Mouse (Mus musculus) thymus, postnatal 36 days (tissue): ENCODE measurements around the gene 1110002E22Rik.

ENCODE experiments used
- DNase-seq, 2 experiments: peaks; one replicate each; pipeline ENCODE4 v3.0.0; 2022; ENCODE audit warnings: mixed read lengths in 2 of 2

Gene 1110002E22Rik

GRCm38 (mm10) chr3:138065930-138066329 is 1.1 kb downstream of the 1110002E22Rik start:
- no peak for DNase-seq

- no peak for DNase-seq
These were observed 1.6 kb downstream of the 1110002E22Rik start for GRCm38 (mm10) chr3:138066348-138066856.

GRCm38 (mm10) chr3:138067288-138067687 is 2.4 kb downstream of the 1110002E22Rik start, which contains the start of gene Gm5105:
Gene Gm5105, minus strand, starts transcription at chr3:138067388.
- no peak for DNase-seq

GRCm38 (mm10) chr3:138068103-138068502 is 3.3 kb downstream of the 1110002E22Rik start:
- no peak for DNase-seq

DNA sequence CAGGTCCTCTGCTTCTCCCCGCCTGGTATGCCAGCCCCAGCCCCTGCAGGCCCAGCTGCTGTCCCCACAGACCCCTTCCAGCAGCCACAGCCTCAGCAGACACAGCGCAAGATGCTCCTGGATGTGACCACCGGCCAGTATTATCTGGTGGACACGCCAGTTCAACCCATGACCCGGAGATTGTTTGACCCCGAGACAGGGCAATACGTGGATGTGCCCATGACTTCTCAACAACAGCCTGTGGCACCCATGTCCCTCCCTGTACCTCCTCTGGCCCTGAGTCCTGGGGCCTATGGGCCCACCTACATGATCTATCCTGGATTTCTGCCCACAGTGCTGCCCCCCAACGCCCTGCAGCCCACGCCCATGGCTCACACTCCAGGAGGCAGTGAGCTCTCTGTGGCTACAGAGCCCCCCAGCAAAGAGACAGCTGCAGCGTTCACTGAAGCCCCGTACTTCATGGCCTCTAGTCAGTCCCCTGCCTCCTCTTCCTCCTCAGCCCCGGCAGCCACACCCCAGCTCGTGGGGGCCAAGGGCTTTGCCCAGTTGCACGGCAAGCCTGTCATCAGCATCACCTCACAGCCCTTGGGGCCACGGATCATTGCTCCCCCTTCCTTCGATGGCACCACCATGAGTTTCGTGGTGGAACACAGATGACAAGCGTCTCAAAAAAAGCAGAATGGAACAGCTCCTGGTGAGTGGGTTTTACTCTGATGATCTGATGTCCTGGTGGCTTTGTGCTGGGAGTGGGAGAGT is 5.1 kb downstream of the 1110002E22Rik start:
- no peak for DNase-seq

DNA sequence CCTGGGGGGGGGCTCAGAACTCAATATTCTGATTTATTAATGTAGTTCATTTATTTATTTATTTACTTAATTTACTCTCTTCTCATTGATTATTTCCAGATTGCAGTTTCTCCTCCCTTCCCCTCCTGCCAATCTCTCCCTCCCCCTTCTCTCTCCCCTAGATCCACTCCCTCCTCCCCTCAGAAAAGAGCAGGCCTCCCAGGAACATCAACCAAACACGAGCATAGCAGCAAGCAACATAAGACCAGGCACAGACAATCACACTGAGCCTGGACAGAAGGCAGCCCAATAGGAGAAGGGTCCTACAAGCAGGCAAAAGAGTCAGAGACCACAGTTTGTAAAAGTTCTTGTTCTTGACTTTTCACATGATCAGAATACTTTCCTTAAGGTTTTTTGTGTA is 6.2 kb downstream of the 1110002E22Rik start:
- no peak for DNase-seq

DNA sequence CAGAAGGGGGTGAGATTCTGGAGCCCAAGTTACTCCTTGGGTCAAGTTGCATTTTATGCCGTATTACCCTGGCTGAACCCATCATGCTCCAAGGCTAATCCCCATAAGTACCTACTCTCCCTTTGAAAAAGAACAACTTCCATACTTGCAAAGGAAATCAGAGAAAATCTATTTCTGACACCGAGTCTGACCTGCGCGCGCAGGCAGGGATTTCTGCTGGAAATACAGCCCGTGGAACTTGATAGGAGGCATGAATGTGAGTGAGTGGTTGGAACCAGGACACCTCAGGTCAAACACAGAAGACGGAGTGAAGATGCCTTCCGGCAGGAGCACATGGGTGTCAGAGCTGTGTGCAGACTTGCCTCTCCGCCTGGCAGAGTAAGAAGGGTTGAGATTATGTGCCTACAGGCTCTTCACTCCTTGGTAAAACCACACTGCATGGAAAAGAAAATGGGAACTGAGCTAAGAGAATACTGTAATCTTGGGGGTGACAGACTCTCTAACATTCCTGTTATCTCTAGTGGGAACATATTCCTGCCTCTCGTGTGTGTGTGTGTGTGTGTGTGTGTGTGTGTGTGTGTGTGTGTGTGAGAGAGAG is 6.7 kb downstream of the 1110002E22Rik start:
- no peak for DNase-seq

GRCm38 (mm10) chr3:138074214-138074613 is 9.4 kb downstream of the 1110002E22Rik start:
- no peak for DNase-seq

GRCm38 (mm10) chr3:138075209-138075608 is 10.4 kb downstream of the 1110002E22Rik start:
- DNase-seq = no peak

- no peak for DNase-seq
These were observed 12.9 kb downstream of the 1110002E22Rik start for GRCm38 (mm10) chr3:138077476-138078340.

DNA sequence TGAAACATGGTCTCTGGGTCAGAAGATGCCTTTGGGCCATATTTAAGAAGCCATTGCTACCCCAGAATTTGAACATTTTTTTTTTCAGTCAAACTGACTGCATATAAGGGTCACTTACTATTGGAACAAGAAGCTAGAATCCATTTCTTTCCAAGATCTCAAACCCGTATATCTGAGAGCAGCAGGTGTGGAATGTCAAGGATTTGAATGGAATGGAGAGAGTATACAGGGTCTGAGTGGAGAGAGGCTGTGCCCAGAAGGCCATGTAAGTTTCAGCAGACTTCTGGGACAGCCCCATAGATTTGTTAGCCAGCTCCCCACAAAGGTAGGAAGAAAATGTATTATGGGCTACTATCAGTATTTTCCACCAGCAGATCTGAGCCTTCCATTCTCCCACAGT is 13.8 kb downstream of the 1110002E22Rik start:
- DNase-seq = no peak

DNA sequence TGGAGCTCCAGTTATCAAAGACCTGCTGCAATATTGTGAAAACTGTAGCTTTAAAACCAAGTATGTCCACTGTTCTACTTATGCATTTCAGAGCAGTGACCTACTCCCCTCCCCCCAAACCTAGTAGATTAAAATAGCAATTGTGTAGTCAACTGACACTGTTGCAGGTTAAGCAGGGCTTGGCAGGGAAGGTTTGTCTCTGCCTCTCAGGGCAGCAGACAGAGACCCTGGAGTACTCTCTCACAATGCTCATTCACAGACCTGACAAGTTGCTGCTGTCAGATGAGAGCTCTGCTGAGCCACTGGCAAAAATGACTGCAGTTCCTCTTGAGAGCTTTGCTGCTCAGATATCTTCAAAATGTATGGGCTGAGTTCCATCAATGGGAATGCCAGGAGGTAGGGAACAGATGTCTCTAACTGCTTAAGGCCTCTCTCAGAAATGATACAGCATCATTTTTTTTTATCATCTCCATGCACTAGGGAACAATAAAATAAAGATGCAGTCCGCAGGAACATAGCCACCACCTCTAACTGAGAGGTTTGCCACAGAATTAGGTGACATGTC is 18.3 kb downstream of the 1110002E22Rik start:
- DNase-seq = no peak

- DNase-seq = no peak
These were observed 19.0 kb downstream of the 1110002E22Rik start for GRCm38 (mm10) chr3:138083896-138084295.

GRCm38 (mm10) chr3:138095301-138095700 is 30.4 kb downstream of the 1110002E22Rik start:
- DNase-seq = no peak

DNA sequence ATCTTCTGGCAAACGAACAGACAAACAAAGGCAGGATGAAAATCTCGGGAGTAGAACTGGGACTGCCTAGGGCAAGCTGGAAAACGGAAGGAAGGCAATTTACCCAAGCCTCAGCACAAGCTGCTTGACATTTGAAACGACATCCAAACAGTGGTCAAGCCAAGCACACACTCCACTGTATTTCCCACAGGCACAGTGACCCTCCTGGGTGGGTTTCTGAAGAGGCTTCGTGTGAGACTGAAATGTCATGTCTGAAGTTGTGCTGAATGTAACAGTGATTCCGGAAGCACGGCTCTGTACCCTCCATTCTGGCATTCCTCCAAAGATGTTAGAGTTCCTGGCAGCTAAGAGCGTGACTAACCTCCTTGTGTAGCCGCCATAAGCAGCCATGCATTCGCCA is 30.9 kb downstream of the 1110002E22Rik start:
- DNase-seq = no peak

GRCm38 (mm10) chr3:138096263-138097028 is 31.6 kb downstream of the 1110002E22Rik start:
- no peak for DNase-seq

DNA sequence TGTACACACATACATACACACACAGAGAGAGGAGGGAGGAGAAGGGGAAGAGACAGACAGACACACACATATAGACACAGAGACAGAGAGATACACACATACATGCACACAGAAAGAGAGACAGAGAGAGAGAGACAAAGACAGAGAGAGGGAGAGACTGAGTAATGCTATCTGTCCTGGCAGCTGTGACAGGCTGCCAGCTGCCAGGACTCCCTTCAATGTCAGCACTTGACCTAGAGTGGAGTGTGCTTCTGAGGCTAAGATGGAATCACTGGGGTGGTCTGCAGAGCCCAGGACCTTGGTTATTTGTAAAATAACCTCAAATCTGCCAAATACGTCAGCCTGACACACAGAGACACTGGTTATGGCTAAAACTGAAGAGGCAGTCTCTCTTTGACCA is 32.9 kb downstream of the 1110002E22Rik start:
- DNase-seq = no peak

DNA sequence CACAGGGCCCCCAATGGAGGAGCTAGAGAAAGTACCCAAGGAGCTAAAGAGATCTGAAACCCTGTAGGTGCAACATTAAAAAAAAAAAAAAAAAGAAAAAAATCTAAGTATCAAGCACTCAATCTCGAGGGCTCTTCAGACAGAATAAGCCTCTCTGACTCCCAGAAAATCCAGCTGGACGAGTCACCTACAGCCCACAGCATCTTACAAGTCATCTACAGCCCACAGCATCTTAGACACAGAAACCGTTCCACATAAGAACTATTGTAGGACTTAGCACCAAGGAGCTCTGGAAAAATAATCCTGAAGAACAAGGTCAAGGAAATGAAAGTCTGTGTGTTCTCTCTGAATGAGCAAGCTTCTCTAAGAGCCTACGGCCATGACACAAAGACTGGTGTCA is 37.1 kb downstream of the 1110002E22Rik start:
- no peak for DNase-seq

DNA sequence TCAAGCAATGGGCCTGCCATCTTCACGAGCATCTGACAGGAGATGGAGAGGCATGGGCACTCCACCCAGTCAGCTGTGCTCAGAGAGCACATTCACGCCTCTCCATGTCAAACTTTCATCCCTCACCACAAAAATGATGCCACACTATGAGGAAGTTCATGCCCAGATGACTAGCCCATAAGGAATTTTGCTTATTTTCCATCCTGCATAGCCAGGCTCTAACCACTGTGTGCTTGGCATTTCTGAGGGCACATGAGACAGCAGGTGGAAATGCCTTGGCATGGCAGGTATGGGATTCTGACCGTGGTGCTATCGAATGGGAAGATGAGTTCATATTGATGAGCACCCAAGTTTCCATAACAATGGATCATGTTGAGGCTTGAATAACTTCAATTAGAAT is 38.8 kb downstream of the 1110002E22Rik start:
- DNase-seq = no peak

DNA sequence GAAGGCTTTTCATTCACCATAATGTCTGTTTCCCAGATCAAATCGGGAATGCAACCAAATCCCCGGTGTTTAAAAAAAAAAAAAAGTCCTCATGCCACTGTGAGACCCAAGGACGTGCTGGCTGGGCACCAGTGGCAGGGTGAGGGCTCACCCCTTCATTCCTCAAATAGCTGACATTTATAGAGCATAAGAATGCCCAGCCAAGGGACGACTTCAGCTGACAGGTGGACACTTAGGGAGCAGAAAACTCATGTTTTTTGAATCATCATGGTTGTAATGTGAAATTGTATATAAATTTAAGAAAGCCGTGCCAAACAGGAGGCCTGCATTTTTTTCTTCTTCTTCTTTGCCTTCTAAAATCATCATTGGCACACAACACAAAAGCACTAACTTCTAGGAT is 40.2 kb downstream of the 1110002E22Rik start:
- no peak for DNase-seq

GRCm38 (mm10) chr3:138106887-138107286 is 42.0 kb downstream of the 1110002E22Rik start:
- DNase-seq = no peak
